Mouse (Mus musculus): ENCODE data around the gene Ly6g6d. TPM values are rescaled to one million over a fixed set of nuclear protein-coding genes. Genes with fewer than 3 reads are reported as not detected.

Ly6g6d gene
- polyA plus RNA-seq, 1 experiment from 2014 or later: 0.57 TPM

DNA sequence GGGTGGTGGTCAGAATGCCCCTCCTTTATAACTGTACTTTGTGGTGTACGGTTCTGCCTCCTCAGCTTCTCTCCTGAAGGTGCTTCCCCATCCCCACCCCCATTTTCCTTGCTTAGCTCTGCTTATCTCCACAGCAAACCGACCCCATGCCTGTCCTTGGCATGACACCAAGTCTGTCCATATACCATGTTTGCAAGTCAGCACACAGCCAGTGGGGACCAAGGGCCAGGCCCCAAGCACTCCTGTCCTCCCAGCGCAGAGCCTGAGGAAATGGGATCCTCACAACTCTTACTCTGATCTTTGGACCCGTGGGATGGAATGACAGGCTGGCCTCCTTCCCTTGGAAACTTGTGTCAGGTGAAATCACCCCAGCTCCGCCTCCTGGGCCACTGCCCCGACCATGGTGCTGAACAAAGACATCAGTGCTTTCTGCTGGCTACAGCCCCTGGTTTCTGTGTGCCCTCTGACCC is 25.4 kb upstream of the Ly6g6d start:
- ATAC-seq: no peak
- no peak overlapping the region for H3K9ac ChIP-seq (ENCODE audit: low read depth, low read length)
- no peak overlapping the region for H3K4me2 ChIP-seq (ENCODE audit: low read length)
- H3K27me3 ChIP-seq (ENCODE audit: control insufficient read depth, insufficient read depth, low read depth, low read length): no peaks in the 10 kb centered on the region
- no peak overlapping the region for H3K27ac ChIP-seq (ENCODE audit: low read length)
- no peaks in the 10 kb centered on the region for H3K9me3 ChIP-seq (replicated peaks; ENCODE audit: control insufficient read depth, low read length, poor library complexity, severe bottlenecking)
- 71% methylated on average over 6 of the region's 6 CpGs for WGBS
- H3K36me3 ChIP-seq (ENCODE audit: control insufficient read depth, insufficient read depth, low read length): peaks cover 35% of the 10 kb centered on the region
- H3K4me1 ChIP-seq (ENCODE audit: control insufficient read depth, insufficient read depth, low read length): no peaks in the 10 kb centered on the region; the same call in 1 of the 2 replicates
- H3K4me3 ChIP-seq (ENCODE audit: low read depth, low read length): no peak overlapping the region

DNA sequence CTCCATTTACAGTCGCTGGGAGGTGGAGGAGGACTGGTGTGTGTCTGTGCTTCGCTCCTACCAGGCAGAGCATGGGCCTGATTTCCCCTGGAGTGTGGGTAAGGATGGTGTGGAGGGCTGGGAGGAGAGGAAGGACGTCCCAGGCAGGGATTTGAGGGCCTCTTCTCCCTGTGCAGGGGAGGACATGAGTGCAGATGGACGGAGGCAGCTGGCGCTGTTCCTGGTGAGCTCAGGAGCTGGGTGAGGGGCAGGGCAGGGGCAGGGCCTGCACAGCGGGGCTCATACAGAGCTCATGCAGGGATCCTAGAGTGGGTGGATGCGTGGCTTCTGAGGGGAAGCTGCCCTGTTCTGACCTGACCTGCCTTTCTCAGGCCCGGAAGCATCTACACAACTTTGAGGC is 24.4 kb upstream of the Ly6g6d start:
- Histone ChIP-seq H3K27me3 (ENCODE audit: control insufficient read depth, insufficient read depth, low read depth, low read length) (no peaks in the 10 kb centered on the region), H3K9ac (ENCODE audit: low read depth, low read length) (no peak overlapping the region), H3K4me1 (ENCODE audit: control insufficient read depth, insufficient read depth, low read length) (no peaks in the 10 kb centered on the region; the same call in 1 of the 2 replicates), H3K4me2 (ENCODE audit: low read length) (no peak overlapping the region), H3K4me3 (ENCODE audit: low read depth, low read length) (no peak overlapping the region), H3K9me3 (replicated peaks; ENCODE audit: control insufficient read depth, low read length, poor library complexity, severe bottlenecking) (no peaks in the 10 kb centered on the region), H3K36me3 (ENCODE audit: control insufficient read depth, insufficient read depth, low read length) (peaks cover 40% of the 10 kb centered on the region), H3K27ac (ENCODE audit: low read length) (no peak overlapping the region)
- WGBS: 77% methylated on average over 8 of the region's 8 CpGs
- ATAC-seq: no peak

DNA sequence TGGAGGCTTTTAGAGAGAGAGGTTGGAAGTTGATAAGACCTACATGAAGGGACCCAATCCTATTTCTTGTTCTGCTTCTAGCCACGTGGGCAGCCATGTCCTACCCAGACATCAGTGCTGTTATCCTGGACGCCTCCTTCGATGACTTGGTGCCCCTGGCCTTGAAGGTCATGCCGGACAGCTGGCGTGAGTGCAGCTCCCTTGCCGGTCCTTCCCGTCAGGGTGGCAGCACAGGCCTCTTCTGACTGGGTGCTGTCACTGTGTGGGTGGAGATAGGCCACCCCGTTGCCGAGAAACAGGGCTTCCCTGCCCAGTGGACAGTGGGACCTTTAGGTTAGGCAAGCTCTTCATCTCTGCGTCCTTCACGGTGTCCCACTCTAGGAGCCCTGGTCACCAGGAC is 23.3 kb upstream of the Ly6g6d start:
- WGBS: 92% methylated on average over 11 of the region's 11 CpGs
- peaks cover 47% of the 10 kb centered on the region for H3K36me3 ChIP-seq (ENCODE audit: control insufficient read depth, insufficient read depth, low read length)
- no peak overlapping the region for H3K4me2 ChIP-seq (ENCODE audit: low read length)
- no peak overlapping the region for H3K27ac ChIP-seq (ENCODE audit: low read length)
- no peaks in the 10 kb centered on the region for H3K9me3 ChIP-seq (replicated peaks; ENCODE audit: control insufficient read depth, low read length, poor library complexity, severe bottlenecking)
- H3K4me3 ChIP-seq (ENCODE audit: low read depth, low read length): no peak overlapping the region
- no peaks in the 10 kb centered on the region; the same call in 1 of the 2 replicates for H3K4me1 ChIP-seq (ENCODE audit: control insufficient read depth, insufficient read depth, low read length)
- H3K9ac ChIP-seq (ENCODE audit: low read depth, low read length): no peak overlapping the region
- no peaks in the 10 kb centered on the region for H3K27me3 ChIP-seq (ENCODE audit: control insufficient read depth, insufficient read depth, low read depth, low read length)
- ATAC-seq: no peak

DNA sequence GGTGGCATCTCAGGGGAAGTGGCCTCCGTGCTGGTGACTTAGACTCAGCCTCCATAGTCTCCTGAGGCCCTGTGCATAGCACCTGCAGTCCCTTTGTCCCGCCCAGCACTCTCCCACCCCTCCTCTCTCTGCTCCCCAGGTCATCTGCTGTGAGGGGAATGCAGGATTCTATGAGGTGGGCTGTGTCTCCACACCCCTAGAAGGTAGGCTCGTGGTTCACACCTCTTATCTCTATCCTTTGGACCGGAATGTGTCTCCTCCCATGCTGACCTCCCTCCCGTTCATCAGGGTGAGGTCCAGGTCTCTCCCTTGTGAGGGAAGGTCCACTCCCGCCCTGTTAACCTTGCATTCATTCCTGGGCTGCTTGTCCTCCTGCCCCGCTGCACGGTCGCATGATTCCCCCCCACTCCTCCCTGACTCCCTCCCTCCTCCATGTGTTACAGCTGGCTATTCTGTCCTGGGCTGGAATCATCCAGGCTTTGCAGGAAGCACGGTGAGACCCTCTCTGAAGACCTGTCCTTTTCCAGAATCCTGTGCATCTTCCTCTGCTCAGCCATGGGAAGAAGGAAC is 22.4 kb upstream of the Ly6g6d start:
- no peak overlapping the region for H3K27ac ChIP-seq (ENCODE audit: low read length)
- ATAC-seq: no peak
- H3K36me3 ChIP-seq (ENCODE audit: control insufficient read depth, insufficient read depth, low read length): peaks cover 48% of the 10 kb centered on the region
- no peaks in the 10 kb centered on the region for H3K4me1 ChIP-seq (ENCODE audit: control insufficient read depth, insufficient read depth, low read length)
- H3K9me3 ChIP-seq (replicated peaks; ENCODE audit: control insufficient read depth, low read length, poor library complexity, severe bottlenecking): no peaks in the 10 kb centered on the region
- no peak overlapping the region for H3K9ac ChIP-seq (ENCODE audit: low read depth, low read length)
- no peak overlapping the region for H3K4me3 ChIP-seq (ENCODE audit: low read depth, low read length)
- no peak overlapping the region for H3K4me2 ChIP-seq (ENCODE audit: low read length)
- no peaks in the 10 kb centered on the region for H3K27me3 ChIP-seq (ENCODE audit: control insufficient read depth, insufficient read depth, low read depth, low read length)
- 81% methylated on average over 10 of the region's 10 CpGs for WGBS

DNA sequence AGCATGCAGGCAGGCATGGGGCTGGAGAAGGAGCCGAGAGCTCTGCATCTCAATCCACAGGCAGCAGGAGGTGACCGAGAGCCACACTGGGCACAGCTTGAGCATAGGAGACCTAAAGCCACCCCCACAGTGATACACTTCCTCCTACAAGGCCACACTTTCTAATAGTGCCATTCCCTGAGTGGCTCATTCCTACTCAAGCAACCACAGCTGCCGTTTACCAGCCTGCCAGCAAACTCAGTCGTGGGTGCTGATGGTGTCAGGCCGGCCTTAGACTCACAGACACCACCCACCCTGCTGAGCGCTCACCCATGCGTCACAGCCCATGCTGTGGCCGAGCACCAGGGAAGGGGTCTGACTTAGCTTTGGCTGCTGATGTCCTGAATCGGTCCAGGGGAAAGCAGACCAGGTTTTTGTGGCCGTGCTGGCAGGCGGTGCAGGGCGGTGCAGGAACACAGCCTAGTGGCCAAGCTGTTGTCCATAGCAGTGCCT is 19.3 kb upstream of the Ly6g6d start:
- Histone ChIP-seq H3K4me3 (ENCODE audit: low read depth, low read length) (no peak overlapping the region), H3K27ac (ENCODE audit: low read length) (no peak overlapping the region), H3K4me1 (ENCODE audit: control insufficient read depth, insufficient read depth, low read length) (no peaks in the 10 kb centered on the region), H3K27me3 (ENCODE audit: control insufficient read depth, insufficient read depth, low read depth, low read length) (no peaks in the 10 kb centered on the region), H3K9ac (ENCODE audit: low read depth, low read length) (no peak overlapping the region), H3K4me2 (ENCODE audit: low read length) (no peak overlapping the region), H3K36me3 (ENCODE audit: control insufficient read depth, insufficient read depth, low read length) (peaks cover 51% of the 10 kb centered on the region), H3K9me3 (replicated peaks; ENCODE audit: control insufficient read depth, low read length, poor library complexity, severe bottlenecking) (no peaks in the 10 kb centered on the region)
- 69% methylated on average over 12 of the region's 12 CpGs for WGBS
- ATAC-seq: no peak

DNA sequence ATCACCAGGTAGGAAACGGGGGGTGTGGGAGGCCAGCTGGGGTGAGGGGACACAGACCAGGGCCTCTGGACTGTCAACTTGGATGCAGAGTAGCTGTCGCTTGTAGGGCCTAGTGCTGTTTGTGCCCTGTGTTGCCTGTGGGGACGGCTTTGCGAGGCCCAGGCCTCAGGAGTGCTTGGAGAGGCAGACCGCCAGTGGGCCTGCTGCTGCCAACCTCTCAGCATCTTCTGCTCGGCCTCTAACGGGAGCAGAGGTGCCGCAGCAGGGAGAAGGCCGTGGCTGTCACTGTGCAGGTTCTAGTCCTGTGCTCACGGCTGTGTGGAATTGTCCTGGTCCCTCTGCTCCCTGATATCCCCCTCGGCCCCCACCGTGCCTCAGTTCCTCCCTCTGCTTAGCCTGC is 18.7 kb upstream of the Ly6g6d start:
- Histone ChIP-seq H3K9ac (ENCODE audit: low read depth, low read length) (no peak overlapping the region), H3K36me3 (ENCODE audit: control insufficient read depth, insufficient read depth, low read length) (peaks cover 50% of the 10 kb centered on the region), H3K4me2 (ENCODE audit: low read length) (no peak overlapping the region), H3K9me3 (replicated peaks; ENCODE audit: control insufficient read depth, low read length, poor library complexity, severe bottlenecking) (no peaks in the 10 kb centered on the region), H3K27ac (ENCODE audit: low read length) (no peak overlapping the region), H3K27me3 (ENCODE audit: control insufficient read depth, insufficient read depth, low read depth, low read length) (no peaks in the 10 kb centered on the region), H3K4me3 (ENCODE audit: low read depth, low read length) (no peak overlapping the region), H3K4me1 (ENCODE audit: control insufficient read depth, insufficient read depth, low read length) (no peaks in the 10 kb centered on the region)
- ATAC-seq: no peak
- WGBS: 79% methylated on average over 12 of the region's 12 CpGs

DNA sequence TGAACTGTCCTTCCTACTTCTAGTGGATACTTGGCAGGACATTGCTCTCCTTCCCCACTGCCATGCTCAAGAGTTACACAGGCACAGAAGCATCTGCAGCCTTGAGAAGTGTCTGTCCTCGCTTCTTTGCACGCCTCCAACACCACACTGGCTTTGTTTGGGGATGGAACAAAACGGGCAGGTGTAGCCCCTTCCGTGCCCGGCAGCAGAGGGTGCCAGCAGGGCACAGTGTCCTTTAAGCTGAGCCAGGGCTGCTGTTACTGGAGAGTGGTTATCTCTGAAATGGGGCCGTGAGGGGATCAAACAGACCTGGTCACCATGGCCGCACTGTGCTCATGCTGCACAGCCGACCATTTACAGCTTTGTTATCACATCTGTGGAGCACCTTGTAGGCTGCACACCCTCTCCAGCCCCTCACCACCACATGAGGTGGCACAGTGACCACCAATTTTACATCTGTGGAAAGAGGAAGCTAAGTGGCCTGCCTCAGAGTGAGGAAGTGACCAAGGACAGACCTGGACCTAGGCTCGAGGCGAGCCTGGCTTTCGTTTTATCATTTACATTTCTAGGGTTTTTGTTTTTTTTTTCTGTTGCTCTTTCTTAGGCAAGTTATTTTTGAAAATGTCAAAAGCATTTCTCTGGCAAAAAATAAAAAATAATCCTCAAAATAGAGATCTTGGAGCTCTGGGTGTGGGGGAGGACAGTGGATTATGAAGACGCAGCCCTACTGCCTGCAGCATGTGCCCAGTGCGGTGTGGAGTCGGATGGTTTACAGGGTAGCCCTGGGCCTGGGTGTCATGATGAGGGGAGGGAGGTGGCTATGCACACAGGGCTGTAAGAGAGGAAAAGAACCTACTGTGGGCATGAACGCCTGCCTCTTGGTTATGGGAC is 16.9 kb upstream of the Ly6g6d start:
- peaks cover 40% of the 10 kb centered on the region for H3K36me3 ChIP-seq (ENCODE audit: control insufficient read depth, insufficient read depth, low read length)
- H3K4me3 ChIP-seq (ENCODE audit: low read depth, low read length): no peak overlapping the region
- H3K9ac ChIP-seq (ENCODE audit: low read depth, low read length): no peak overlapping the region
- no peak for ATAC-seq
- H3K27ac ChIP-seq (ENCODE audit: low read length): no peak overlapping the region
- WGBS: 95% methylated on average over 15 of the region's 15 CpGs
- no peaks in the 10 kb centered on the region for H3K9me3 ChIP-seq (replicated peaks; ENCODE audit: control insufficient read depth, low read length, poor library complexity, severe bottlenecking)
- H3K27me3 ChIP-seq (ENCODE audit: control insufficient read depth, insufficient read depth, low read depth, low read length): no peaks in the 10 kb centered on the region
- H3K4me1 ChIP-seq (ENCODE audit: control insufficient read depth, insufficient read depth, low read length): peaks cover 12% of the 10 kb centered on the region
- no peak overlapping the region for H3K4me2 ChIP-seq (ENCODE audit: low read length)

DNA sequence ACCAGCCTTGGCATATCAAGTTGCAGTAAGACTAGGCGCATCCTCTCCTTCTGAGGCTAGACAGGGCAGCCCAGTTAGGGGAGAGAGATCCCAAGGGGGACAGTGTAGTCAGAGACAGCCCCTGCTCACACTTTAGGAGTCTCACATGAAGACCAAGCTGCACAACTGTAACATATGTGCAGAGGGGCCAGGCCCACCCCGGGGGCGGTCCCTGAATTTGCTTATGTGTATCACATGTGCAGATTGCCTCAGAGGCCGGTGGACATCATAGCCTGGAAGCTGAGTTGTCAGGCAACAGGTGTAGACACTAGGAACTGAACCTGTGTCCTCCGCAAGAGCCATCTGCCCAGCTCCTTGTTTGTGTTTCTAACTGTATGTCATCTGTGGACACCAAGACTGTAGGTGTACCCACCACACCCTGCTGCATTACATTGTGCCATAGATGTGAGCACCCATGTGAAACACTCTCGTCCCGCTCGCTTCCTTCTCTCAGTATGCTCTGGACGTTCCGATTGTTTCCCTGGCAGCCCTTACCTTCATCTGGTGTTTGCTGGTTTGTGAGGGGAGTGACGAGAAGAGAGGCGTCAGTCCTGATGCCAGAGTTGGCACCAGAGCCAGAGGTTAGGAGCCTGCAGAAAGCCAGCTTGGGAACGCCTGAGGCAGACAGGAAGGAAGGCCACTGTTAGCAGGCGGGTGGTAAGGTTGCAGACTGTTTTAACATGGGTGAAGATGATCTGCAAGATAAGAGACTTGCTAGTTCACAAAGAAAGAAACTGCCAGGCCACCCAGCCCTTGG is 14.7 kb upstream of the Ly6g6d start:
- Histone ChIP-seq H3K4me1 (ENCODE audit: control insufficient read depth, insufficient read depth, low read length) (peaks cover 12% of the 10 kb centered on the region), H3K4me3 (ENCODE audit: low read depth, low read length) (no peak overlapping the region), H3K36me3 (ENCODE audit: control insufficient read depth, insufficient read depth, low read length) (peaks cover 29% of the 10 kb centered on the region), H3K9ac (ENCODE audit: low read depth, low read length) (no peak overlapping the region), H3K27ac (ENCODE audit: low read length) (no peak overlapping the region), H3K27me3 (ENCODE audit: control insufficient read depth, insufficient read depth, low read depth, low read length) (no peaks in the 10 kb centered on the region), H3K4me2 (ENCODE audit: low read length) (no peak overlapping the region), H3K9me3 (replicated peaks; ENCODE audit: control insufficient read depth, low read length, poor library complexity, severe bottlenecking) (no peaks in the 10 kb centered on the region)
- WGBS: 91% methylated on average over 14 of the region's 14 CpGs
- ATAC-seq: no peak

Measured in midbrain, embryonic 16.5 days (tissue).